Mouse (Mus musculus) spleen, adult 2 months (tissue): ENCODE measurements around the gene Dclk1. TPM values are rescaled to one million over a fixed set of nuclear protein-coding genes. Genes with fewer than 3 reads are reported as not detected.

Experiments
- DNase-seq, 2 experiments: peaks; one replicate each; pipeline versions ENCODE4 v3.0.0 to v3.0.0-alpha.2; 2012 to 2021; ENCODE audit warnings: low spot score in 2 of 2, low read depth in 1 of 2
- H3K27ac ChIP-seq: fragments of 200-500 bp; 2 replicates; pipeline ENCODE4 v1.5.1; 2012; ENCODE audit warnings: low read length, inconsistent platforms; ENCODE audit not compliant: insufficient read depth
- H3K27me3 ChIP-seq: fragments of 200-500 bp; 2 replicates; pipeline ENCODE4 v1.6.1; 2012; ENCODE audit warnings: mild to moderate bottlenecking, moderate library complexity, low read length, inconsistent platforms; ENCODE audit not compliant: control insufficient read depth, insufficient read depth
- H3K36me3 ChIP-seq: fragments of 200-500 bp; 2 replicates; pipeline ENCODE4 v1.6.1; 2012; ENCODE audit warnings: mild to moderate bottlenecking, low read length, inconsistent platforms; ENCODE audit not compliant: control insufficient read depth, insufficient read depth
- H3K4me1 ChIP-seq: fragments of 200-500 bp; 2 replicates; pipeline ENCODE4 v1.6.1; 2011; ENCODE audit warnings: inconsistent platforms; ENCODE audit not compliant: control insufficient read depth, insufficient read depth, insufficient read length
- H3K4me3 ChIP-seq: fragments of 200-500 bp; 2 replicates; pipeline ENCODE4 v1.5.1; 2011; ENCODE audit warnings: mild to moderate bottlenecking, inconsistent platforms; ENCODE audit not compliant: insufficient read depth, insufficient read length; ENCODE audit errors: extremely low read depth
- CTCF ChIP-seq: fragments of 200-500 bp; IDR thresholded peaks from 2 replicates; pipeline ENCODE4 v1.5.1; 2011; ENCODE audit warnings: mild to moderate bottlenecking, inconsistent platforms; ENCODE audit not compliant: insufficient read depth, insufficient read length, insufficient replicate concordance; ENCODE audit errors: extremely low read depth
- POLR2A ChIP-seq: fragments of 200-500 bp; IDR thresholded peaks from 2 replicates; pipeline ENCODE4 v1.6.1; 2011; ENCODE audit warnings: low read depth, low read length, inconsistent platforms
- WGBS: fragments of 180-500 bp; shearing (Covaris S2); methylation state at CpG from one replicate; pipeline ENCODE4 v1.1.7; 2018; 5-methylcytosine and 5-hydroxymethylcytosine counted together
- polyA plus RNA-seq: library from polyadenylated mRNA; depleted of rRNA; stranded (reverse); fragments of >200 nt; gene quantifications from 2 replicates; pipeline ENCODE4 v1.2.3, GENCODE M21; 2012

Dclk1 gene
- polyA plus RNA-seq, 1 experiment, result 3.0 TPM

GRCm38 (mm10) chr3:55353909-55354511 lies 111.8 kb downstream of the Dclk1 start:
- Histone ChIP-seq H3K27ac (no peak overlapping the region), H3K4me3 (no peak overlapping the region), H3K4me1 (no peaks in the 10 kb centered on the region), H3K27me3 (no peaks in the 10 kb centered on the region), H3K36me3 (no peaks in the 10 kb centered on the region)
- TF ChIP-seq CTCF (no peak), POLR2A (no peak)
- DNase-seq, result no peak
- 78% methylated on average over 13 of the region's 13 CpGs for WGBS

- no peak for TF ChIP-seq CTCF
- no peak for TF ChIP-seq POLR2A
- 25% methylated on average over 3 of the region's 3 CpGs for WGBS
- no peaks in the 10 kb centered on the region for H3K36me3 ChIP-seq
- no peak overlapping the region for H3K4me3 ChIP-seq
- H3K4me1 ChIP-seq, result no peaks in the 10 kb centered on the region
- no peaks in the 10 kb centered on the region for H3K27me3 ChIP-seq
- DNase-seq, result no peak
- H3K27ac ChIP-seq, result no peak overlapping the region
These were observed 112.6 kb downstream of the Dclk1 start for GRCm38 (mm10) chr3:55354765-55355164.

- no peak for DNase-seq
- TF ChIP-seq CTCF (no peak), POLR2A (no peak)
- H3K27me3 ChIP-seq, result no peaks in the 10 kb centered on the region
- no peak overlapping the region for H3K27ac ChIP-seq
- no peak overlapping the region for H3K4me3 ChIP-seq
- WGBS, result 77% methylated on average over 8 of the region's 8 CpGs
- H3K36me3 ChIP-seq, result no peaks in the 10 kb centered on the region
- no peaks in the 10 kb centered on the region for H3K4me1 ChIP-seq
These were observed 116.3 kb downstream of the Dclk1 start for GRCm38 (mm10) chr3:55358486-55358885.

GRCm38 (mm10) chr3:55360836-55361235 lies 118.7 kb downstream of the Dclk1 start:
- Histone ChIP-seq H3K27me3 (no peaks in the 10 kb centered on the region), H3K4me1 (no peaks in the 10 kb centered on the region), H3K27ac (no peak overlapping the region), H3K36me3 (no peaks in the 10 kb centered on the region), H3K4me3 (no peak overlapping the region)
- TF ChIP-seq POLR2A (no peak), CTCF (no peak)
- DNase-seq, result no peak
- 90% methylated on average over 3 of the region's 3 CpGs for WGBS

GRCm38 (mm10) chr3:55367166-55367565 lies 125.0 kb downstream of the Dclk1 start:
- Histone ChIP-seq H3K4me3 (no peak overlapping the region), H3K36me3 (no peaks in the 10 kb centered on the region), H3K27me3 (no peaks in the 10 kb centered on the region), H3K4me1 (no peaks in the 10 kb centered on the region), H3K27ac (no peak overlapping the region)
- WGBS, result 94% methylated on average over 8 of the region's 8 CpGs
- TF ChIP-seq CTCF (no peak), POLR2A (no peak)
- DNase-seq, result no peak

- WGBS, result 76% methylated on average over 7 of the region's 7 CpGs
- Histone ChIP-seq H3K4me3 (no peak overlapping the region), H3K36me3 (no peaks in the 10 kb centered on the region), H3K4me1 (no peaks in the 10 kb centered on the region), H3K27me3 (no peaks in the 10 kb centered on the region), H3K27ac (no peak overlapping the region)
- TF ChIP-seq CTCF, result no peak
- DNase-seq, result no peak
These were observed 127.0 kb downstream of the Dclk1 start for GRCm38 (mm10) chr3:55369156-55369555.

- 8% methylated on average over 11 of the region's 11 CpGs for WGBS
- Histone ChIP-seq H3K36me3 (no peaks in the 10 kb centered on the region), H3K4me1 (no peaks in the 10 kb centered on the region), H3K27ac (no peak overlapping the region), H3K27me3 (no peaks in the 10 kb centered on the region), H3K4me3 (peak overlapping the region; percentile 32; the same call in 1 of the 2 replicates)
- DNase-seq, result no peak
- TF ChIP-seq CTCF (no peak), POLR2A (no peak)
These were observed 131.5 kb downstream of the Dclk1 start for GRCm38 (mm10) chr3:55373689-55374088.
